Mouse (Mus musculus) myocyte (in vitro differentiated cells): ENCODE results near the gene Uap1. TPM values are rescaled to one million over a fixed set of nuclear protein-coding genes. Genes with fewer than 3 reads are reported as not detected.
"Not testable (repeated sequence)": the region's sequence is repeated elsewhere in the genome, so short reads cannot be mapped to it uniquely, and the experiment has no call there.

Source experiments
- H3K27me3 ChIP-seq: one replicate; pipeline ENCODE4 v1.6.1; 2011; ENCODE audit not compliant: control insufficient read depth, insufficient read depth, insufficient read length
- H3K36me3 ChIP-seq: one replicate; pipeline ENCODE4 v1.6.1; 2011; ENCODE audit not compliant: control insufficient read depth, insufficient read depth
- H3K4me2 ChIP-seq: one replicate; pipeline ENCODE4 v1.6.1; 2011; ENCODE audit warnings: low read depth, control low read depth
- H3K4me3 ChIP-seq: one replicate; pipeline ENCODE4 v1.5.1; 2011; ENCODE audit warnings: mild to moderate bottlenecking, control low read depth, moderate library complexity
- H3K79me2 ChIP-seq: one replicate; pipeline ENCODE4 v1.6.1; 2011; ENCODE audit not compliant: control insufficient read depth, insufficient read depth
- H3ac ChIP-seq: one replicate; pipeline ENCODE4 v1.6.1; 2011; ENCODE audit not compliant: control insufficient read depth, insufficient read length
- CEBPB ChIP-seq: IDR thresholded peaks from 2 replicates; pipeline ENCODE4 v1.6.1; 2011; ENCODE audit warnings: mild to moderate bottlenecking, moderate library complexity; ENCODE audit not compliant: poor library complexity, insufficient read depth, severe bottlenecking
- E2F4 ChIP-seq: IDR thresholded peaks from one replicate; pipeline ENCODE4 v1.6.1; 2011; ENCODE audit warnings: mild to moderate bottlenecking, control low read depth, moderate library complexity; ENCODE audit not compliant: insufficient read depth
- MAX ChIP-seq: IDR thresholded peaks from one replicate; pipeline ENCODE4 v1.6.1; 2011; ENCODE audit warnings: low read depth, mild to moderate bottlenecking, control low read depth
- MYOD1 ChIP-seq, 3 experiments: IDR thresholded peaks; one replicate each; pipeline ENCODE4 v1.6.1; 2011; ENCODE audit warnings: control low read depth in 2 of 3, low read depth in 2 of 3, mild to moderate bottlenecking in 2 of 3, moderate library complexity in 1 of 3; ENCODE audit not compliant: insufficient read length in 2 of 3, control insufficient read depth in 1 of 3
- MYOG ChIP-seq, 3 experiments: IDR thresholded peaks; one replicate each; pipeline ENCODE4 v1.6.1; 2011; ENCODE audit warnings: control low read depth in 2 of 3, low read depth in 2 of 3, mild to moderate bottlenecking in 2 of 3; ENCODE audit not compliant: insufficient read length in 2 of 3, control insufficient read depth in 1 of 3, insufficient read depth in 1 of 3
- POLR2A ChIP-seq: IDR thresholded peaks from one replicate; pipeline ENCODE4 v1.6.1; 2011; ENCODE audit warnings: low read depth, mild to moderate bottlenecking, control low read depth, moderate library complexity; ENCODE audit not compliant: insufficient read length
- POLR2AphosphoS2 ChIP-seq: IDR thresholded peaks from one replicate; pipeline ENCODE4 v1.6.1; 2011; ENCODE audit warnings: low read depth, control low read depth; ENCODE audit not compliant: insufficient read length
- REST ChIP-seq: IDR thresholded peaks from one replicate; pipeline ENCODE4 v1.6.1; 2011; ENCODE audit warnings: mild to moderate bottlenecking, control low read depth, moderate library complexity; ENCODE audit not compliant: insufficient read depth, insufficient read length
- SRF ChIP-seq: IDR thresholded peaks from one replicate; pipeline ENCODE4 v1.6.1; 2011; ENCODE audit warnings: low read depth; ENCODE audit not compliant: control insufficient read depth, insufficient read length
- TCF12 ChIP-seq: IDR thresholded peaks from one replicate; pipeline ENCODE4 v1.6.1; 2011; ENCODE audit warnings: mild to moderate bottlenecking, control low read depth; ENCODE audit not compliant: poor library complexity, insufficient read depth, severe bottlenecking
- TCF3 ChIP-seq: IDR thresholded peaks from one replicate; pipeline ENCODE4 v1.6.1; 2011; ENCODE audit warnings: low read depth, control low read depth; ENCODE audit not compliant: insufficient read length
- USF1 ChIP-seq: IDR thresholded peaks from one replicate; pipeline ENCODE4 v1.6.1; 2011; ENCODE audit warnings: low read depth, mild to moderate bottlenecking, control low read depth, moderate library complexity
- polyA plus RNA-seq: library from polyadenylated mRNA; unstranded; fragments of >200 nt; fragmentation: generic; extraction: Trizol; gene quantifications from one replicate; pipeline ENCODE4 v1.2.1, GENCODE M21; 2012; ENCODE audit warnings: missing spikeins

Uap1 gene
- polyA plus RNA-seq, 1 experiment, result 16.6 TPM

GRCm38 (mm10) chr1:170111651-170112226, 63.0 kb downstream of the Uap1 start:
- peak overlapping the region; percentile 84 for H3K4me3 ChIP-seq
- H3K4me2 ChIP-seq, result peak overlapping the region; percentile 90
- TF ChIP-seq E2F4 (no peak), MYOD1 (IDR thresholded peaks at IDR 0.05; ENCODE audit: control insufficient read depth in 1 of 3, insufficient read length in 2 of 3, low read depth in 2 of 3) (peak in 2 of 3 experiments; percentile 61 to 71), MAX (no peak), MYOG (IDR thresholded peaks at IDR 0.05; ENCODE audit: control insufficient read depth in 1 of 3, insufficient read depth in 1 of 3, insufficient read length in 2 of 3, low read depth in 2 of 3) (peak in 1 of 3 experiments; percentile 84), CEBPB (no peak), TCF3 (no peak), POLR2A (peak; percentile 22), USF1 (no peak), TCF12 (peak; percentile 26)

GRCm38 (mm10) chr1:170110516-170111332, 64.0 kb downstream of the Uap1 start, which contains the start of gene Ddr2:
Gene Ddr2, minus strand, starts transcription at chr1:170110762.
- Histone ChIP-seq H3K79me2 (peaks cover 44% of the 10 kb centered on the region), H3ac (peak within 1 kb of the TSS; percentile 15), H3K4me2 (peak within 1 kb of the TSS; percentile 90), H3K27me3 (no peaks in the 10 kb centered on the region), H3K4me3 (peak within 1 kb of the TSS; percentile 84), H3K36me3 (no peaks in the 10 kb centered on the region)
- peak; percentile 84 for TF ChIP-seq CEBPB
- no peak for TF ChIP-seq E2F4
- no peak for TF ChIP-seq SRF
- TF ChIP-seq MYOD1 (IDR thresholded peaks at IDR 0.05; ENCODE audit: control insufficient read depth in 1 of 3, insufficient read length in 2 of 3, low read depth in 2 of 3), result no peak
- peak; percentile 46 for TF ChIP-seq POLR2A
- TF ChIP-seq REST, result no peak
- no peak for TF ChIP-seq TCF12
- TF ChIP-seq USF1, result no peak
- peak; percentile 36 for TF ChIP-seq POLR2AphosphoS2

More at GRCm38 (mm10) chr1:170111651-170112226, 63.0 kb downstream of the Uap1 start:
- Histone ChIP-seq H3ac (peak overlapping the region; percentile 8), H3K79me2 (peaks cover 35% of the 10 kb centered on the region), H3K27me3 (no peaks in the 10 kb centered on the region), H3K36me3 (no peaks in the 10 kb centered on the region)

GRCm38 (mm10) chr1:170109776-170110515, 64.8 kb downstream of the Uap1 start:
- no peak for TF ChIP-seq USF1
- no peak for TF ChIP-seq TCF12
- TF ChIP-seq E2F4, result no peak
- no peak for TF ChIP-seq REST
- TF ChIP-seq MAX, result no peak
- no peak for TF ChIP-seq TCF3
- no peak for TF ChIP-seq CEBPB
- no peak for TF ChIP-seq SRF
- TF ChIP-seq MYOG (IDR thresholded peaks at IDR 0.05; ENCODE audit: control insufficient read depth in 1 of 3, insufficient read depth in 1 of 3, insufficient read length in 2 of 3, low read depth in 2 of 3), result no peak
- no peak for TF ChIP-seq MYOD1 (IDR thresholded peaks at IDR 0.05; ENCODE audit: control insufficient read depth in 1 of 3, insufficient read length in 2 of 3, low read depth in 2 of 3)
- TF ChIP-seq POLR2AphosphoS2, result no peak
- TF ChIP-seq POLR2A, result no peak
- peak overlapping the region; percentile 15 for H3ac ChIP-seq

GRCm38 (mm10) chr1:170102814-170103213, 71.9 kb downstream of the Uap1 start:
- not testable (repeated sequence) for H3K4me3 ChIP-seq, H3K36me3 ChIP-seq, H3ac ChIP-seq, H3K27me3 ChIP-seq, H3K4me2 ChIP-seq
- peaks cover 88% of the 10 kb centered on the region for H3K79me2 ChIP-seq

More at GRCm38 (mm10) chr1:170109776-170110515, 64.8 kb downstream of the Uap1 start:
- Histone ChIP-seq H3K4me3 (peak overlapping the region; percentile 84), H3K79me2 (peaks cover 52% of the 10 kb centered on the region), H3K27me3 (no peaks in the 10 kb centered on the region), H3K36me3 (no peaks in the 10 kb centered on the region), H3K4me2 (peak overlapping the region; percentile 90)

Other genes starting within 250 kb of the Uap1 start
- gene Ccdc190, start 246.3 kb downstream of the Uap1 start, polyA plus RNA-seq, result not detected
- 9.5 TPM for gene Hsd17b7, start 205.7 kb downstream of the Uap1 start, polyA plus RNA-seq
- 33.8 TPM for gene Ddr2, start 64.2 kb downstream of the Uap1 start, polyA plus RNA-seq
- 6.3 TPM for gene Uhmk1, start 40.4 kb upstream of the Uap1 start, polyA plus RNA-seq
- not detected for gene Sh2d1b2, start 57.8 kb upstream of the Uap1 start, polyA plus RNA-seq
- 0.05 TPM for gene Sh2d1b1, start 102.4 kb upstream of the Uap1 start, polyA plus RNA-seq
- 0.01 TPM for gene Gm7694, start 131.4 kb upstream of the Uap1 start, polyA plus RNA-seq
- not detected for gene Spata46, start 133.8 kb upstream of the Uap1 start, polyA plus RNA-seq